ENCODE assay signal across 8 mouse cellular contexts in the genomic region with DNA sequence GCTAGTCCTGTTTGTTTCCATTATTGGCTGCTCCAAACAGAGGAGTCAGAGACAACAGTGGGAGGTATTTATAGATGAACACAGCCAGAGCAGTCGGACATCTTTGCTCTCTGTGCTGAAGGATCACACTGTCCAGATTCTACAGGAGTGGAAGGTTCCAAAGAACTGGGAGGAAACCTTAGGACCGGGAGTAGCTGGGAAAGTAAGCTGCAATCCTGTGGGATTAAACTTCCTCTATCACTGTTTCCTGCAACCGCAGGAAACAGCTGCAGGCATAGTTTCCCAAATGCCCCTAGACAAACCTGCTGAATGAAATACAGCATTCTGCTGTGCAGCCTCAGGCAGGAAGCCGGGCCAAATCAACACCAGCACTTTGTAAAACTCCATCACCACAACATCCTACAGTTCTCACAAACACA.
DNase-seq lines count a peak whose midpoint lies in the region; ATAC-seq lines count a peak whose summit lies in the region.

No protein-coding gene starts in this region.

- peak overlapping the region; percentile 81 for H3K27ac ChIP-seq in heart, embryonic 15.5 days
- peak overlapping the region; percentile 81 for H3K27ac ChIP-seq in limb, embryonic 12.5 days

- H3K9ac ChIP-seq in heart, embryonic 15.5 days = no peak overlapping the region
- no peak overlapping the region for H3K9ac ChIP-seq in limb, embryonic 12.5 days (replicated peaks)

- ATAC-seq in cerebellum, adult (ENCODE audit: insufficient number of reproducible peaks, low FRiP score, low TSS enrichment) = 0 out of 2 replicates have a peak, but pooled peaks have one; percentile 40
- peak; percentile 49; the same call in 1 of the 2 replicates for ATAC-seq in heart, embryonic 15.5 days (replicated peaks; ENCODE audit: insufficient number of reproducible peaks, insufficient read depth, low FRiP score, low read depth)
- ATAC-seq in limb, embryonic 12.5 days (ENCODE audit: insufficient number of reproducible peaks, insufficient read depth, low FRiP score, low TSS enrichment, low read depth) = no peak
- ATAC-seq in monocyte, adult 5-6 weeks (replicated peaks; ENCODE audit: insufficient number of reproducible peaks, low FRiP score, low TSS enrichment, poor library complexity, severe bottlenecking) = no peak

- no peaks in the 10 kb centered on the region for H3K36me3 ChIP-seq in heart, embryonic 15.5 days
- no peaks in the 10 kb centered on the region for H3K36me3 ChIP-seq in limb, embryonic 12.5 days

- no peaks in the 10 kb centered on the region for H3K9me3 ChIP-seq in heart, embryonic 15.5 days (replicated peaks)
- no peaks in the 10 kb centered on the region for H3K9me3 ChIP-seq in limb, embryonic 12.5 days

- no peak for DNase-seq in cerebellum, adult 18-20 months
- peak; percentile 54 for DNase-seq in brain, adult 2 months (ENCODE audit: low read depth, low spot score)
- no peak for DNase-seq in cerebellum, adult 9-11 months
- DNase-seq in left cerebral cortex, adult 9 months (ENCODE audit: low spot score in 2 of 2) = no peak

- H3K4me2 ChIP-seq in heart, embryonic 15.5 days = peak overlapping the region; percentile 19; the same call in 1 of the 2 replicates
- H3K4me2 ChIP-seq in limb, embryonic 12.5 days = 0 out of 2 replicates have a peak overlapping the region, but pooled peaks have one; percentile 6

- no peak overlapping the region for H3K4me3 ChIP-seq in heart, embryonic 15.5 days
- H3K4me3 ChIP-seq in limb, embryonic 12.5 days (replicated peaks) = no peak overlapping the region

- H3K27me3 ChIP-seq in heart, embryonic 15.5 days = no peaks in the 10 kb centered on the region
- no peaks in the 10 kb centered on the region for H3K27me3 ChIP-seq in limb, embryonic 12.5 days

- peaks cover 41% of the 10 kb centered on the region for H3K4me1 ChIP-seq in heart, embryonic 15.5 days (replicated peaks)
- H3K4me1 ChIP-seq in limb, embryonic 12.5 days (replicated peaks) = peaks cover 27% of the 10 kb centered on the region

- 17% methylated on average over 4 of the region's 4 CpGs for WGBS in heart, embryonic 15.5 days
- WGBS in limb, embryonic 12.5 days = 21% methylated on average over 4 of the region's 4 CpGs

Comparison
In these comparisons a context has a peak if more than half of its experiments do, and no peak if none do; other contexts are left out.
1. ATAC-seq: peak in cerebellum, adult (single experiment) and heart, embryonic 15.5 days (single experiment); none in limb, embryonic 12.5 days (single experiment) and monocyte, adult 5-6 weeks (single experiment).